Mouse (Mus musculus): Measurements from ENCODE around the gene Gm9964. TPM values are rescaled to one million over a fixed set of nuclear protein-coding genes. Genes with fewer than 3 reads are reported as not detected.

The Gm9964 gene
- 0.21 TPM in 1 of 2 replicates, not detected in the other for polyA plus RNA-seq (2015; fragmentation: Nextera tagmentation; extraction: Ambion mirVana)

DNA sequence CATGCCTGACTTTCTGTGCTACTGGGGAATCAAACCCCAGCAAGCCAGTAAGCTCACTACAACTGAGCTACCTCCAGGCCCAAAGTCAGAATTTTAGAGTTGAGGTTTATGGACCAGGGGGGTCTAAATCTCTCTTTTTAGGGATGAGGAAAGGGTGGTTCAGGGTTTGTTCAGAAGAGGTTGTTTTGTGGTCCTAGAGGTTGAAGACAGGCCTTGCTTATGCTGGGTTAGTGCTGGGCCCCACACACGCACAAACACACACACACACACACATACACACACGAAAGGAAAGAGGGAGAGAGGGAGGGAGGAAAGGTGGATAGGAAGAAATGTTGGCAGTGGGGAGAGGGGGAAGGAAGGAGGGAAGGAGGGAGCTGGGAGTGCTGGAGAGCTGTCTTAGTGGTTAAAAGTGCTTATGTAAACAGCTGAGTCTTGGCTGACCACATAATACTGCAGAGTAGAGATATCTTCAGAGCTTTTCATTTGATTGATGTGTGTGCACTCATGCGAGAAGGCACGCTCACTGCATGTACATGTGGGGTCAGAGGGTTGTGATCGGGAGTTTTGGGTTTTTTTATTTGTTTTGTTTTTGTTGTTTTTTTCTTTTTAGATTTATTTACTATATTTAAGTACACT, at the start of gene Gm9964:
Gm9964 (minus strand) TSS at position 51 of the 636 bp plus-strand sequence.
- 25% methylated on average over 5 of the region's 5 CpGs for WGBS
- Histone ChIP-seq H3K27me3 (no peaks in the 10 kb centered on the region), H3K9me3 (no peaks in the 10 kb centered on the region), H3K27ac (no peak within 1 kb of the TSS), H3K9ac (no peak within 1 kb of the TSS), H3K4me1 (no peaks in the 10 kb centered on the region), H3K4me2 (no peak within 1 kb of the TSS), H3K36me3 (no peaks in the 10 kb centered on the region), H3K4me3 (no peak within 1 kb of the TSS)
- no peak for ATAC-seq (ENCODE audit: borderline replicate concordance, extremely low read depth, low FRiP score, low TSS enrichment)

DNA sequence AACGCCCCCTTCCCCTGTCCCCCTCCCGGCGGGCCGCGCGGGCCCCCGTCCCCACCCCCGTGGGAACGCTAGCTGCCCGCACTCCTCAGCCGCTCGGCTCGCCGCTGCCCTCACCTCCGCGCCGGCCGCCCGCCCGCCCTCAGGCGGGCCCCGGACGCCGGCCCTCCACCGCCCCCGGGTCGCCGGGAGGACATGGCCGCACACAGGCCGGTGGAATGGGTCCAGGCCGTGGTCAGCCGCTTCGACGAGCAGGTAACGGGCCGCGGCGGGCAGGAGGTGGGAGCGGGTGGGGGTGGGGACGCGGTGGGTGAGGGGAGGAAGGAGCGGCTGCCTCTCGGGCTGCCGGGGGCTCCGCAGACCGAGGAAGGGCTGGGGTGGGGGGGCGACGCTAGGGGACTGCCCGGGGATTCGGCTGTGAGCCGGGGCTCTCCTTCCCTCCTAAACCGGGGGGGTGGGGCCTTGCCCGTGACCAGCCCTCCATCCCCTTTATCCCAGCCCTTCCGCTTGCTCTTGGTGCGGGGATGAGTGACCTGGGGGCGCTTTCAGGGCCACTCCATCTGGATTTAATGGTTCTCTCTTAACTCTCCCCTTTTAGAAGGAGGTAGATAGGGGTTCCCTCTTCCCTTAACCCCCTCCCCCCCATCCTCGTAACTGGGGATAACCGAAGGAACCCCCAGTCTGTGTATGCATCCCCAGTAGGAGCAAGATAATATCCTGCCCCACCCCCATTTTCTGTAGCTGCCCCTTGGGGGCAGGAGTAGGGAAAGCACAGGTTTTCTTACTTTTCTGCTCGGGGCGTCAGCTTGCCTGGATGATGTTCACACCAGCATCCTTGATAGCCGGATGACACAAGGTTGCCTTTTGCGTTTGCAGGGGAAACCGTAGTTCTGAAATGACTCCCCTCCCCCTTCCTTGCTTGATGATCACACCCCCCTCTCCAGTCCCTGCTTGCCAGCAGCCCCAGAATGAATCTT, 43.4 kb upstream of the Gm9964 start:
- WGBS: under 1% methylated on average over 17 of the region's 63 CpGs
- no peaks in the 10 kb centered on the region for H3K27me3 ChIP-seq
- H3K9me3 ChIP-seq: no peaks in the 10 kb centered on the region
- H3K4me1 ChIP-seq: peaks cover 16% of the 10 kb centered on the region
- peak overlapping the region; percentile 87 for H3K4me3 ChIP-seq
- ATAC-seq (ENCODE audit: borderline replicate concordance, extremely low read depth, low FRiP score, low TSS enrichment): peak; percentile 83
- H3K4me2 ChIP-seq: peak overlapping the region; percentile 71
- peak overlapping the region; percentile 92 for H3K27ac ChIP-seq
- peak overlapping the region; percentile 92 for H3K9ac ChIP-seq
- H3K36me3 ChIP-seq: peaks cover 9% of the 10 kb centered on the region; the same call in 1 of the 2 replicates

DNA sequence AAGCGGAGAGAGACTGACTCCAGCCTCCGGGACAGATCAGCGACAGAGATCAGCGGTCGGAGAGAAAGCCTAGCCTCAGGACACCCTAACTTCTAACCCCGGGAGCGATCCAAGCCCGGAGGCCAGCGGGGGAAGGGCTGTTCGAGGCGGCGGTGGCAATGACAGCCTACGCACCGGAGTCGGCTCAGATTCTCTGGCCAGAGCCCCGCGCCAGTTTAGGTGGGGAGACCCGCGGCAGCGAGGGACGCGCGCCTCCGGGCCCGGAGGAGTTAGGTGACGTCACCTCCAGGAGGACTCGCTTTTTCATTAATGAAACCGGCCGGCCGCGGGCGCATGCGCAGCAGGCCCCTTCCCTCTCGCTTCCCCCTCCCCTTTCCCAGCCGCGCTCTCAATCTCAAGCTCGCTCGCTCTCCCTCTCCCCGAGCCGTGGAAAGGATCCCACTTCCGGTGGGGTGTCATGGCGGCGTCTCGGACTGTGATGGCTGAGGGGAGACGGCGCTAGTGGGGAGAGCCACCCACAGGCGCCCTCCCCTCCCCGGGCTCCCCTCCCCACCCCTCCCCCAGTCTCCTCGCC, 42.6 kb upstream of the Gm9964 start, which contains the start of gene Nf1:
Nf1 (plus strand) TSS at position 460 of the 574 bp plus-strand sequence.
- Histone ChIP-seq H3K4me3 (peak within 1 kb of the TSS; percentile 87), H3K9ac (peak within 1 kb of the TSS; percentile 92), H3K4me1 (peaks cover 16% of the 10 kb centered on the region), H3K27ac (peak within 1 kb of the TSS; percentile 92), H3K9me3 (no peaks in the 10 kb centered on the region), H3K36me3 (peaks cover 6% of the 10 kb centered on the region; the same call in 1 of the 2 replicates), H3K27me3 (no peaks in the 10 kb centered on the region), H3K4me2 (peak within 1 kb of the TSS; percentile 71)
- ATAC-seq (ENCODE audit: borderline replicate concordance, extremely low read depth, low FRiP score, low TSS enrichment): peak; percentile 94
- under 1% methylated on average over 47 of the region's 49 CpGs for WGBS

DNA sequence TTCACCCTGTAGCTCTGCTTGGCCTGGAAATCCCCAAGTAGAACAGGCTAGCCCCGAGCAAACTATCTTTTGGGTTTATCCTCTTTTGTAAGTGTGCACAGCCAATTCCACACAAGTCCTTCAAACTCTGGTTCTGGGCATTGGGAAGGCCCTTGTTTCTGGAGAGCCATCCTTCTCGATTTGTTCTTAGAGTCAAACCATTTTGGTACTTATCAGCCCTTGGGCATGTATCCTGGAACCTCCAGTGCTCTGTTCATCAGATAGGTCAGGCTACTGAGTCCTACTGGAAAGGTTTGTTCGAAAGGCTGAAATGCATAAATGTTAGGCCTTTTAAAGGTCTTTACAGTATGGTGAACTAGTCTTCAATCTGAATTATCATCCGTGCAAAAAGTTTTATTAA, 41.9 kb upstream of the Gm9964 start:
- peaks cover 6% of the 10 kb centered on the region; the same call in 1 of the 2 replicates for H3K36me3 ChIP-seq
- peak overlapping the region; percentile 87 for H3K4me3 ChIP-seq
- H3K4me1 ChIP-seq: peaks cover 16% of the 10 kb centered on the region
- no peaks in the 10 kb centered on the region for H3K27me3 ChIP-seq
- WGBS: 44% methylated on average over 4 of the region's 4 CpGs
- H3K4me2 ChIP-seq: peak overlapping the region; percentile 71
- ATAC-seq (ENCODE audit: borderline replicate concordance, extremely low read depth, low FRiP score, low TSS enrichment): no peak
- H3K27ac ChIP-seq: peak overlapping the region; percentile 92; the same call in 1 of the 2 replicates
- no peaks in the 10 kb centered on the region for H3K9me3 ChIP-seq
- H3K9ac ChIP-seq: peak overlapping the region; percentile 92

DNA sequence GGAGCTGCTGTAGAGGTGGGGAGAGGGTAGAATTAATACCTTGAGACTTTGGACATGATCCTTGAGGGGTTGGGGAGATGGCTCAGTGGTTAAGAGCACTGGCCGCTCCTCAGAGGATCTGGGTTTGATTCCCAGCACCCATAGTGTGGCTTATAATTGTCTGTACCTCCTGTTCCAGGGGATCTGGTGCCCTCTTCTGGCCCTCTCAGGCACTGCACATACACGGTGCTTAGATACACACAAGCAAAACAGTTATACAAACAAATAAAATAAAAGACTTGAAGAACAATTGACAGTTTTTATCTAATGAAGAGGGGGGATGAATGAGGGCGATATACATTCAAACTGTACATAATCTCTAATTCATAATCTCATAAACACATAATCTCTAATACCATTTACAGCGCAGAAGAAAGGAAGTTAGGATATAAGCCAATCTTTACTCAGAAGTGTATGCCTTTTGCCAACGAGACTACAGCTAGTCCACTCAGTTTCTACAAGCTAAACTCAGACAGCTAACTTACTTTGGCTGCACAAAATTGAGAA, 40.1 kb upstream of the Gm9964 start:
- Histone ChIP-seq H3K36me3 (no peaks in the 10 kb centered on the region), H3K4me2 (no peak overlapping the region), H3K27me3 (no peaks in the 10 kb centered on the region), H3K4me1 (peaks cover 16% of the 10 kb centered on the region), H3K9ac (no peak overlapping the region), H3K27ac (no peak overlapping the region), H3K9me3 (no peaks in the 10 kb centered on the region), H3K4me3 (no peak overlapping the region)
- ATAC-seq (ENCODE audit: borderline replicate concordance, extremely low read depth, low FRiP score, low TSS enrichment): no peak
- WGBS: 90% methylated on average over 5 of the region's 5 CpGs

DNA sequence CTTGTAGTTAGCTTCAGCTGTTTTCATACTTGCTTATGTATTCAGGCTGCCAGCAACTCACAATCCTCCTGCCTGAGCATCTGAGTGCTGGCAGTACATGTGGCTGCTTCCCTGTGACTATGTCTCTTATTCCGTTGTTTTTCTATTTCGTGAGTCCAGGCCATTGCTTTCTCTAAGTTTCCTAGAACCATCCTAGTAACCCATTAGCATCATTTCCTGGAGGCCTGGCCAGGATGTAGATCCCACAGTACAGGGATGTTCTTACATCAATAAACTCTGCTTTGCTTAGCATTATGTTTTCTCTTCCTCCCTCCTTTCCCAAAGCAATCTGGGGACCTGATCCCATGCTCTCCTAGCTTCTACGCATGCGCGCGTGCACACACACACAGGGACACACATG, 38.4 kb upstream of the Gm9964 start:
- Histone ChIP-seq H3K4me2 (no peak overlapping the region), H3K4me1 (peaks cover 7% of the 10 kb centered on the region), H3K9ac (no peak overlapping the region), H3K36me3 (no peaks in the 10 kb centered on the region), H3K27me3 (no peaks in the 10 kb centered on the region), H3K27ac (no peak overlapping the region), H3K4me3 (no peak overlapping the region), H3K9me3 (no peaks in the 10 kb centered on the region)
- ATAC-seq (ENCODE audit: borderline replicate concordance, extremely low read depth, low FRiP score, low TSS enrichment): no peak
- 85% methylated on average over 6 of the region's 6 CpGs for WGBS

DNA sequence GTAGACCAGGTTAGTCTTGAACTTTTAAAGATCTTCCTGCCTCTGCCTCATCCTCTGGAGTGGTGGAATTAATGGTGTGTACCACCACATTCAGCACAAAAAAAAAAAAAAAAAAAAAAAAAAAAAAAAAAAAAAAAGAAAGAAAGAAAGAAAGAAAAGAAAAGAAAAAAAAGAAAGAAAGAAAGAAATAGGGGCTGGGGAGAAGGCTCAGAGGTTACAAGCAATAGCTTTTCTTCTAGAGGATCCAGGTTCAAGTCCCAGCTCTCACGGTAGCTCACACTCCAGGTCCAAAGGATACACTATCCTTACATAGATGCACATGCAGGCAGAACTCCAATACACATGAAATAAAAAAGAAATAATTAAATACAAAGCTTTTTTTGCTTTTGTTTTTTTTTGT, 32.9 kb upstream of the Gm9964 start:
- Histone ChIP-seq H3K4me3 (no peak overlapping the region), H3K4me2 (no peak overlapping the region), H3K9me3 (no peaks in the 10 kb centered on the region), H3K27ac (no peak overlapping the region), H3K9ac (no peak overlapping the region), H3K36me3 (no peaks in the 10 kb centered on the region), H3K27me3 (no peaks in the 10 kb centered on the region), H3K4me1 (0 out of 2 replicates have a peak, but pooled peaks cover 5% of the 10 kb centered on the region)
- 97% methylated on average over 1 of the region's 1 CpGs for WGBS
- no peak for ATAC-seq (ENCODE audit: borderline replicate concordance, extremely low read depth, low FRiP score, low TSS enrichment)

DNA sequence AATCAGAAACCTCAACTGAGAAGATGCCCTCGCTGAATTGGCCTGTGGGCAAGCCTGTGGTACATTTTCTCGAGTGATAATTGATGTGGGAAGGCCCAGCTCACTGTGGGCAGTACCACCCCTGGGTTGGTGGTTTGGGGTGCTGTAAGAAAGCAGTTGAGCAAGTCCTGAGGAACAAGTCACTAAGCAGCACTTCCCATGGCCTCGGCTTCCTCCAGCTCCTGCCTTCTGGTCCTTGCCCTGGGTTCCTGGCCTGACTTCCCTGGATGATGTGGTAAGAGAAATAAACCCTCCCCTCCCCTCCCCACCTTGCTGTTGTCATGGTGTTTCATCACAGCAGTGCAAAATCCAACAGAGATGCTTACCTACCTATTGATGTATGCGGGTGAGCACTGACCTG, 31.4 kb upstream of the Gm9964 start:
- no peak overlapping the region for H3K4me3 ChIP-seq
- H3K4me1 ChIP-seq: 0 out of 2 replicates have a peak, but pooled peaks cover 5% of the 10 kb centered on the region
- no peak overlapping the region for H3K4me2 ChIP-seq
- H3K36me3 ChIP-seq: no peaks in the 10 kb centered on the region
- no peaks in the 10 kb centered on the region for H3K27me3 ChIP-seq
- no peak overlapping the region for H3K27ac ChIP-seq
- ATAC-seq (ENCODE audit: borderline replicate concordance, extremely low read depth, low FRiP score, low TSS enrichment): no peak
- no peaks in the 10 kb centered on the region for H3K9me3 ChIP-seq
- H3K9ac ChIP-seq: no peak overlapping the region
- 92% methylated on average over 4 of the region's 4 CpGs for WGBS

DNA sequence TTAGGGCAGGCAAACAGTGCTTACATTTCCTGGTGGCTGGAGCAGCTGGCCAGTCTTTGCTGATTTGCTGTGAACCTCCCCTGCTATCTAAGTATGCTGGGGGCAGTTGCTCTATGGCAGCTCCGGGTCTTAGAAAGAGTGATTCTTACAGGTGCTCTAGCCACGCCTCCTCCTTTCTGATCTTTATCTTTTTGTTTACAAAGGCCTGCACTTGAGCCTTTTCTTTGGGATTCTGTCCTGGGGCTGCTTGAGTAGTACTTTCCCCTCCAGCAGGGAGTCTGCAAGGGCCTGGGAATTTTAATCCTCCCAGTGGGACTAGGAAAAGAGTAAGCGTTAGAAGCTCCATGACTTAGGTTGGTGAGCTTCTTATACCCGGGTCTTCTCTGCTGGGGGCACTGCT, 30.4 kb upstream of the Gm9964 start:
- H3K4me3 ChIP-seq: no peak overlapping the region
- no peaks in the 10 kb centered on the region for H3K36me3 ChIP-seq
- H3K4me2 ChIP-seq: no peak overlapping the region
- whole genome bisulfite sequencing: 20% methylated on average over 4 of the region's 4 CpGs
- ATAC-seq (ENCODE audit: borderline replicate concordance, extremely low read depth, low FRiP score, low TSS enrichment): no peak
- no peak overlapping the region for H3K9ac ChIP-seq
- H3K27me3 ChIP-seq: no peaks in the 10 kb centered on the region
- H3K9me3 ChIP-seq: no peaks in the 10 kb centered on the region
- H3K27ac ChIP-seq: no peak overlapping the region
- H3K4me1 ChIP-seq: 0 out of 2 replicates have a peak, but pooled peaks cover 5% of the 10 kb centered on the region

DNA sequence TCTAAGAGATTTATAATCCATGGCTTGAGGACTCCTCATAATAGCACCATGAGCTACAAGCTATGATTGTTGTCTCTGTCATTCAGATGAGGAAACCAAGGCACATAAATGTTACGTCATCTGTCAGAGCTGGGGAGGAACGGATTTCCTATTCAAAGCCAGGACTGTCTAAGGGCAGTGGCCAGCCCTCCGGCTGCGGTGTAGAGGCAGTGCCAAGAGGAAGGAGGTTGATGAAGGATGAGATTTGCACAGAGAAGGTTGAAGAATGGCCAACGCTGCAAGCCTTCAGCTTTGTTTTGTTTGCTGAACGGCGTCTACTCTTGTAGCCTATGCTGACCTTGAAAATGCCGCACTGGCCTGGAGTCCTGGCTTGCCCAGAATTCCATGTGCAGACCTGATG, 29.0 kb upstream of the Gm9964 start:
- Histone ChIP-seq H3K4me3 (no peak overlapping the region), H3K27ac (no peak overlapping the region), H3K36me3 (no peaks in the 10 kb centered on the region), H3K4me2 (no peak overlapping the region), H3K4me1 (0 out of 2 replicates have a peak, but pooled peaks cover 5% of the 10 kb centered on the region), H3K27me3 (no peaks in the 10 kb centered on the region), H3K9ac (no peak overlapping the region), H3K9me3 (no peaks in the 10 kb centered on the region)
- ATAC-seq (ENCODE audit: borderline replicate concordance, extremely low read depth, low FRiP score, low TSS enrichment): no peak
- WGBS: 67% methylated on average over 8 of the region's 8 CpGs

DNA sequence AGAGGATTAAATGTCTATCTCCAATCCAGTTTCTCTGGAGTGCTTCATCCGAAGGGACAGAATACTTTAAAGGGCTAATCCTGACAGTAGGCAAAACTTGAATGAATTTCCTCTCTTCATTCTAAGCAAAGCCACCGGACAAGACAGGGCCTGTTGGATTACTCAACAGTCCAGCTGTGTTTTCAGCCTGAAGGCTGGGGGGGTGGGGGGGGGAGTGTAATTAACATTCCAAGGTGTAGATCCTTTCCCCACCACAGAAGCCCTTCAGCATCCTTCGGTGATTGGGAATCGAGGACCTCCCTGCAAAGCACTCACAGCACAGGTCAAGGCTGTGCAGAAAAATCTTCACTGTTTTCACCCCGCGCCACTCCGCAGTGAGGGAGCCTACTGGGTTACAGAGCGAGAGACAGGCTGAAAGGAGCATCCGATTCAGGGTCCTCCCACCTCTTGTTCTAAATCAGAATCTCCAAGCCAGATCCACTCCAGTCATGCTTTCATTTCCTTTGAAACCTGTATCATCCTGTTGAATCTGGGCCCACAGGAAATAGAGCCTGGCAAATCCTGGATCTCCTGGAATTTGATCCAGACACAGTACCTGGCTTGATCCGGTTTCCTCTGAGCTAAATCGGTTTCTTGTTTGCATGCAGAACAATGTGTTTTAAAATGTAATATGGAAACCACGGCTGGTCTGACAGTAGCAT, 27.4 kb upstream of the Gm9964 start:
- 49% methylated on average over 12 of the region's 12 CpGs for WGBS
- Histone ChIP-seq H3K36me3 (no peaks in the 10 kb centered on the region), H3K9ac (no peak overlapping the region), H3K27me3 (no peaks in the 10 kb centered on the region), H3K4me2 (no peak overlapping the region), H3K9me3 (no peaks in the 10 kb centered on the region), H3K4me1 (0 out of 2 replicates have a peak, but pooled peaks cover 9% of the 10 kb centered on the region), H3K4me3 (no peak overlapping the region), H3K27ac (0 out of 2 replicates have a peak overlapping the region, but pooled peaks have one; percentile 21)
- ATAC-seq (ENCODE audit: borderline replicate concordance, extremely low read depth, low FRiP score, low TSS enrichment): no peak

All from lung, embryonic 15.5 days (tissue).